Mouse (Mus musculus): ENCODE measurements around the gene Gm21731.
"Not testable (repeated sequence)": the region's sequence is repeated elsewhere in the genome, so short reads cannot be mapped to it uniquely, and the experiment has no call there.

Gene Gm21731

GRCm38 (mm10) chr13:120238811-120239210, at the start of gene Gm21731:
Gene Gm21731 (plus strand): TSS chr13:120239111.
- DNase-seq (ENCODE audit: extremely low read depth, low read depth, low spot score) = not testable (repeated sequence)

DNA sequence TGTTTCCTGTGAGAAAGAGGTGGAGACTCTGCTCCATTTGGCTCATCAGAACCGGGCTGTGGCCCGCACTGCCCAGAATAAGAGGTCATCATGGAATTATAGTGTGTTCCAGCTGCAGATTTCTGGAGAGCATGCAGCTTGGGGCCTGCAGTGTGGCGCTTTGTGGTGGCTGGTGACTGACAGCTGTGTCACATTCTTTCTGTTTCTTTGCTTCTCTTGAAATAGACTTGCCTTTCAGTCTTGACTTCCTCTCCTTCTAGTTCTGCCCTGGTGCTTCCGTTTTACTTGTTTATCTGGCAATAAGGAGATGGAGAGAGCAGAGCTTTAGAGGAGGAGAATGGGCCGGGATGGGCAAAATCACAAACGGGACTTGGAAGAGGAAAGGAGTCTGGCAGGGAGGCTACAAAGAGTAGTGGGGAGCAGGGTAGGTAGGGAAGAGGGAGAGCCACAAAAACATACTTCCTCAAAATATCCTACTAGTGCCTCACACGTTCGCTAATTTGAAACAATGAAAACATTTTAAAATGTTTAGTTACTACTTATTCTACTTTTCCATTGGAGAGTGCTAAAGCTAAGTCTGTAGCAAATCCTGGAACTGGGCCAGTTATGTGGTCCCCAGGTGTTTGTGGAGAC, 42.6 kb upstream of the Gm21731 start:
- DNase-seq (ENCODE audit: extremely low read depth, low read depth, low spot score) = not testable (repeated sequence)

DNA sequence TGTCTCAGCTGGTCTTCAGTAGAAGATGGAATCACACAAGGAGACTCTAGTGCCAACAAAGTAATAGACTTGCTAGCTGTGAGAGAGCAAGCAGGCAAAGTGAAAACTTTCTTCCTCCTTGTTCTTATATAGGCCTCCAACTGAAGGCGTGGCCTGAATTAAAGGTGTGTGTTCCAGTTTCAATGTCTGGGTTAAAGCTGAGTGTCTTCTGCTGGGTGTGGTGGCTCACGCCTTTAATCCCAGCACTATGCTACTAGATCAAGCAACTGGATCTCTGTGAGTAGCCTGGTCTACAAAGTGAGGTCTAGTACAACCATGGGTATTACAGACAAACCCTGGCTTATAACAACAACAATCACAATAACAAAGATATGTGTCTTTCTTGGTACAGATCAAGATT, 23.1 kb upstream of the Gm21731 start, which contains the start of gene Gm21762:
Gene Gm21762, minus strand, starts transcription at position 101 of the 400 bp plus-strand sequence.
- DNase-seq (ENCODE audit: extremely low read depth, low read depth, low spot score) = not testable (repeated sequence)

GRCm38 (mm10) chr13:120220922-120221321, 18.0 kb upstream of the Gm21731 start:
- not testable (repeated sequence) for DNase-seq (ENCODE audit: extremely low read depth, low read depth, low spot score)

DNA sequence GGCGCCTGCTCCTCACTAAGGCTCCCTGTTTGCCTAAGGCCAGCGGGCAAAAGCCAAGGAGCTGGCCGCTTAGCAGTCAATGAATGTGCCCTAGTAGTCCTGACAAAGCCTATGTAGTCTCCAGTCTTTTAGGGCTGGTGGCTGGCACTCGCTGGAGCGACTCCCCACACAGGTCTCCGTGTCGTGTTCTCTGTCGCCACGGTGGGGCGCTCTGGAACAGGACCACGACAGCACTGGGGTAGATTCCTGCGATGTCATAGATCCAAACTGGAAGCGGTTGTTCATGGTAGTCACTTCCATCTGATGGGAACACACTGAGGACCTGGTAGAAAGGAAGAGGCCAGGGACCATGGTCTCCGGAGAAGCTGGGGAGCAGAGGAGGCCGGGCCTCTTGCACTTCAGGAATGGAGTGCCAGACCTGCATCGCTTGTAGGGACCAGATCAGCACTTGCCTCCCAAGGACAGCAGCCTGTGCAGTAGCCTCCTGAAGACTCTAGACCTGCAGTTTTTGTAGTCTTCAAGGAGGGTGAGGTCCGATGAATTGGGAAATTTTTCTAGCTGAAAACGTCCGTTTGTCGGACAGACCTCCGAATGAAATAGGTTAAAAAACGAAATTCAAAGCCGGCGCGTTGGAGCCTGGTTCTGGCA, 15.8 kb upstream of the Gm21731 start:
- DNase-seq (ENCODE audit: extremely low read depth, low read depth, low spot score) = not testable (repeated sequence)

- DNase-seq (ENCODE audit: extremely low read depth, low read depth, low spot score) = not testable (repeated sequence)
Measured at GRCm38 (mm10) chr13:120231798-120232197, 7.1 kb upstream of the Gm21731 start.

DNA sequence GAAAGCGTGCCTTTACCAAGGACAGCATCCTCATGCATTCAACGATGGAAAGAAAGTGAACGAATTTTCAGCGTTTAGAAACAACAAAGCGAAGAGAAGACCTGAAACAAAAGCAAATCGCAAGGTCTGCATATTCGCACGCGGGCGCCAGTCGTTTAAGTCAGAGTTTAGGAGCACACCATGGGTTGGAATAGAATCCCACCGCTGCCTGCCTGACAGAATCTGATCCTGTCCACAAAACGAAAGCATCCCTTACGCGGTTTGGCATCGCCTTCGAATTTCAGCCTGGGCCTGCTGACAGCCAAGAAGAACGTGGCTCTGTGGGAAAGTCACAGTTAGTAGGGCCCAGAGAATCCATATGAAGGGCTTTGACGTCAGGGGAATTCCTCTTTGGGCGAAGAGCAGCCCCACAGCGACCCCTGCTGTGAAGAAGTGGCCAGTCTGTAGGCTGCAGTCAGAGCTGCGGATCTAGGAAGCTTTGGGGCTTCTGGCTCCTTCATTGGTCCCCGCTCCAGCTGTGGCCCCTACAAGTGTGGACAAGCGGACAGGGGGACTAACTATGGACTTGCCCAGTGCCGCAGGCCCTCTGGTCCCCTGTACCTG, 6.4 kb upstream of the Gm21731 start:
- DNase-seq (ENCODE audit: extremely low read depth, low read depth, low spot score) = not testable (repeated sequence)

- DNase-seq (ENCODE audit: extremely low read depth, low read depth, low spot score) = not testable (repeated sequence)
Measured at GRCm38 (mm10) chr13:120251208-120251924, 12.5 kb downstream of the Gm21731 start.

DNA sequence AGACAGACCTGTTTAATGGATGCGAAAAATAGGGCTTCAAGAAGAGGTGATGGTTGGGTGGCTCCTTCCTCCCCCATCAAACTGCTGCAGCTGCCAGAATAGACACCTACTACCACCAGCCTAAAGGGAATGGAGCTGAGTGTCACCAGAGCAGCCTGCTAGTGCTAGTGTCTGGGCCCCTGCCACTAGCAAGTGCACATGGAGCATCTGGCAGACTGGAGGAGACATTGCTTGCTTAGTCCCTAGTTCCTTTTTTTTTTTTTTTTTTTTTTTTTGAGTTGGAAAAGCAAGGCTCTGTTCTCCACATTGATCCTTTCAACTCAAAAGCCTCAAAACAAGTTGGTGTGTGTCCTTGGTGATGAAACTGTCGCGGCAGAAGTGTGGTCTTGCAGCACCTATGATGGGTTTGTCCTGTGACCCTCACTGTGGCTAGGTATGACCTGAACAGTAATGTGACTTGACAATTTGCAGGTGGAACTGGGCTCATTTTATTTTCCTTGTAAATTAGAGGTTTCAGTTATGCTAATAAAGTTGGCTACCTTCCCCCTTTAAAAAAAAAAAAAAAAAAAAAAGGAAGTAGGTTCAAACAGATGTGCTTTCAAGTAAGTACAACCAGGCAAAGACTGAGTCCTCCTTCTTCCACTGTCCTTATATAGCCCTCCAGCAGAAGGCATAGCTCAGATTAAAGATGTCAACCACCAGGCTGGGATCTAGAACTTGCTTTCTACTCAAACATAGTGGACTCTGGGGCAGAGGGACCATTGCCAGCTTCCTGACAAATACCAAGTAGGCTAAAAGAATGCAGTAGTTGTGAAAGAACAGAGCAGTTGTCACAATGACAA, 20.1 kb downstream of the Gm21731 start:
- DNase-seq (ENCODE audit: extremely low read depth, low read depth, low spot score) = not testable (repeated sequence)

DNA sequence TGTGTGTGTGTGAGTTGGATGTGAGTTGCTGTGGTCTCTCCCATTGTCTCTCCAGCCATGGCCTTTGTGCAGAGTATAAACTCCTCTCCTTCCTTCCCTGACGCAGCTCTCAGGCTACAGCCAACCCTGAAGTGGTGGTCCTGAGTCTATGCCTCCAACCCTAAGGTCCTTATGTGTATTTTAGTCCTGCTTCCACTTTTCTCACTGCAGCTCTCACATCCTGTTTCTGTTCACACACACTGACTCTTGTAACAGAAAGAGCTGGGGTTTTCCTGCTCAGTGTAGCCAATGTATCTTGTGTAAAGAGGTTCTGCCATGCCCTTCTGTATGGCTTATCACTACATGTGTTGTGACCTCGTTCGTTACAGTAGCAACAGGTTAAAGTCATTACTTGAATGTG, 20.8 kb downstream of the Gm21731 start:
- not testable (repeated sequence) for DNase-seq (ENCODE audit: extremely low read depth, low read depth, low spot score)

DNA sequence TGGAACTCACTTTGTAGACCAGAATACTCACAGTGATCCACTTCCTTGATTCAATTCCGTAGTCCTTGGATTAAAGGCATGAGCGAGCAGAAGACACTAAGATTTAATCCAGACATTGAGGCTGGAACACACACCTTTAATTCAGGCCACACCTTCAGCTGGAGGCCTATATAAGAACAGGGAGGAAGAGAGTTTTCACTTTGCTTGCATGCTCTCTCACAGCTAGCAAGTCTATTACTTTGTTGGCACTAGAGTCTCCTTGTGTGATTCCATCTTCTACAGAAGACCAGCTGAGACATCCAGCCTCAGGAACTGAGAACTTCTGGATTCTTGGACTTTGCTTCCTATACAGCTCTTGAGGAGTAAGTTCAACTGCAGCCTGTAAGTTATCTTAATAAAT, 24.0 kb downstream of the Gm21731 start, which contains the start of gene AF067061:
Gene AF067061, plus strand, starts transcription at position 245 of the 400 bp plus-strand sequence.
- not testable (repeated sequence) for DNase-seq (ENCODE audit: extremely low read depth, low read depth, low spot score)

DNA sequence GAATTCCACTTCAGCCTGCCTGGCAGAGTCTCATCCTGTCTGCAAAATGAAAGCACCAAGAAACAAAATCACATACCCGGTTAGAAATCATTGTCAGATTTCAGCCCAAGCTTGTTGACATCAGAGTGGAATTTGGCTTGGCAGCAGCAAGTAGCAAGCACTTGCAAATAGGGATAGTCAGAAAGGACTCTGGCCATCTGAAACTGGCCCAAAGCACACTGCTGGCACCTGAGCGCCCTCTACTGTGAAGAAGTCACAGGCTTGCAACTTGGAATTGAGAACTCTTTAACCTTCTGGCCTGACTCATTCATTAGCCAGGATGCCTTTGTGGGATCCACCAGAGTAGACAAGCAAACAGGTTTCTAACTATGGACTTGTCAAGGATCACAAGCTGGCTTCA, 38.9 kb downstream of the Gm21731 start:
- not testable (repeated sequence) for DNase-seq (ENCODE audit: extremely low read depth, low read depth, low spot score)

DNA sequence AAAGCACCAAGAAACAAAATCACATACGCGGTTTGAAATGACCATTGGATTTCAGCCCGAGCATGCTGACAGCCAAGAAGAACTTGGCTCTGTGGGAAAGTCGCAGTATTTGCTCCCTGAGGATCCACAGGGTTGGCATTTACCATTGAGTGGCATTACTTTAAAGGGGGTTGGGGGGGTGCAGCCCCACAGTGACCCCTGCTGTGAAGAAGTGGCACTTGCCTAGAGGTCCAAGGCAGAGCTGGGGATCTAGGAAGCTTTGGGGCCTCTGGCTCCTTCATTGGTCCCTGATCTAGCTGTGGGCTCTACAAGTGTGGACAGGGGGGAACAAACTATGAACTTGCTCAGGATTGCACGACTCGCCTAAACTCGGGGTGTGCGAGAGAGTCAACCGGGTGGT, 39.9 kb downstream of the Gm21731 start:
- no peak for DNase-seq (ENCODE audit: extremely low read depth, low read depth, low spot score)

All from fat pad, adult 2 months (tissue).